Mouse (Mus musculus) spleen, postnatal 36 days (tissue): ENCODE results near the gene Eif4a1.
"Not testable (repeated sequence)": the region's sequence is repeated elsewhere in the genome, so short reads cannot be mapped to it uniquely, and the experiment has no call there.

Experiments
- DNase-seq, 2 experiments: peaks; one replicate each; pipeline ENCODE4 v3.0.0; 2022; ENCODE audit warnings: low spot score in 2 of 2, mixed read lengths in 1 of 2

The Eif4a1 gene

DNA sequence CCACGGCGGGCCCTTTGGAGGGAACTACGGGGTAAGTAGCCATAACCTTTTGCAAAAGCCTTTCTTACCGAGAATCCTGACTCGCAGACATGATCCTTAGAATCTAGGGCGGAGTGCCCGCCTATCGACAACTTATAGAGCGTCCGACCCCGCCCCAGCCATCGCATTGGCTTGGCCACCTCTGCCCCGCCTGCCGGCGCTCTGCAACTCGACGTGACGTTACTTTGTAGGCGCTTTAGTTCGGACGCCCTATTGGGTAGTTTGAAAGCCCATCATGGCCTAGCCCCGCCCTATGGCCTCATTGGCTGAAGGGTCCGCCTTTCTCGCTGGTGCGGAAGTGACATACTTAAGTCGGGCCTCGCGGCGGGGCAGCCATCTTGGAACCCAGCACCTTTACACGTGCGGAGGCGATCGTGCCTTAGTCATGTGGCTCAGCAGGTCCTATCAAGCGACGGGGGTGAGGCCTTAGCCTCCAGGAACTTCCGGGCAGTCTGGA lies at the start of gene Eif4a1:
Gene Eif4a1 (minus strand): TSS at position 213 of the 496 bp plus-strand sequence.
- DNase-seq = peak; percentile 100

GRCm38 (mm10) chr11:69720852-69721251 lies 48.6 kb upstream of the Eif4a1 start:
- no peak for DNase-seq

- DNase-seq = no peak
Measured at GRCm38 (mm10) chr11:69719423-69719822, 47.2 kb upstream of the Eif4a1 start.

DNA sequence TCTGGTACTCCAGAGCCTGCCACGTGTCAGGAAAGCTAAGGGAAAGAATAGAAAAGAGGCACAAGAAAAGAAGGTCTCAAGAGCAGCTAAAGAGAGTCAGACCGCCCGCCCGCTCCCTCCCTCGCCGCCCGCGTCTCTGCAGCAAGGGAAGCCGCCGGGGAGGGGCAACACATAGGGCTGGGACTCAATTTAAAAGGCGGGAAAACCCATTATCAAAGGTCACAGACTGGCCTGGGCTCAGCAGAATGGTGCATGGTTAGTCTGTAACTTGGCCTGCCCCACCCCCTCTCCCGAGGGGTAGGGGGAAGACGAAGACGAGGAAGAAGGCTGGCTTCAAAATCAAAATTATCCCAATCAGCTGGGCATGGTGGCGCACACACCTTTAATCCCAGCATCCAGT lies 46.4 kb upstream of the Eif4a1 start:
- DNase-seq = peak in 1 of 2 experiments; percentile 26

DNA sequence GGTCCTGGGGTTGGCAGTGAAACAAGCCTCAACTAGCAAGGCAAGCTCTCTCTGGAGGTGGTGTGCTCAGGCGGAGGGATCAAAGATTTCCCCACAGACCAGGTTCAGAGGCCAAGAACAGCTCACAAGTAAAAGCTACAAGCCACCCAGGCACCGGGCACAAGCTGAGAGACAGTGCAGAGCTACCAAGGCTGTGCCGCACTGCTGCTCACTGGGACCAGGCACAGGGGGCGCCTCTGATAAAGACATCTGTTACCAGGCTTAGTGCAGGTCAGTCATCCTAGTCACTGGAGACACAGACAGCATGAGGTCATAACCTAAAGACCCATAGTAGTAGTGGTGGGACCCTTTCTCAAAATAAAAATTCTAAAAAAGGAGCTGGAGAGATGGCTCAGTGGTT lies 44.7 kb upstream of the Eif4a1 start:
- DNase-seq = no peak

GRCm38 (mm10) chr11:69715929-69716328 lies 43.7 kb upstream of the Eif4a1 start:
- no peak for DNase-seq

GRCm38 (mm10) chr11:69715482-69715881 lies 43.3 kb upstream of the Eif4a1 start:
- no peak for DNase-seq

DNA sequence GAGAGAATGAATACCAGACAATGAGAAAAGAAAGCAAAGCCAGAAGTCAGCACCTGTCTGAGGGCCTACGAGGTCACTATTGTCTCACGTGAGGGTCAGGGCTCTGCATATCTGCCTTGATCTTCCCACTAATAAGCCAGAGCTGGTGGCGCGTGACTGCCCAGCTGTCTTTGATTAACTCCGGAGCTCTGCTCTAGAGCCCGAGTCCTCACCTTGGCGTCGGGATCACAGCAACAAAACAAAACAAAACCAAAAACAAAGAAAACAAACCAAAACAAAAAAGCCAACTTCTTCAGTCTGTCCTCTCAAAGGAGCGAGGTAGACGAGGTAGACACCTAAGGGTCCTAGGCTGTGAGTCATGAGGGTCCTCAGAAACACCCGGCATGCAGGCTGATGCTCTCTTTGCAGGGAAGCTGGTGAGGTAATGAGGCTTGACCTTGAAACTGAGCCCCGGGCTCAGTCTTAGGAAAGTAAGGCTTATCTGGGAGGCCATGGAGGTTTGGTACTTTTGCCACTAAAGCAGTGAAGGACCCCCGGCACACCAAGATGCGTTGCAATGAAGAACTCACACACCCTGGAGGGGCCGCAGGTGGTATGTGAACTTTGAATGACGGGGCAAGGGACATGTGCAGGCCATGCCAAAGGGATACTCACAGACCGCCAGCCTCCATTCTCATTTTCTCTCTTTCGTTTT lies 42.6 kb upstream of the Eif4a1 start:
- DNase-seq = no peak

DNA sequence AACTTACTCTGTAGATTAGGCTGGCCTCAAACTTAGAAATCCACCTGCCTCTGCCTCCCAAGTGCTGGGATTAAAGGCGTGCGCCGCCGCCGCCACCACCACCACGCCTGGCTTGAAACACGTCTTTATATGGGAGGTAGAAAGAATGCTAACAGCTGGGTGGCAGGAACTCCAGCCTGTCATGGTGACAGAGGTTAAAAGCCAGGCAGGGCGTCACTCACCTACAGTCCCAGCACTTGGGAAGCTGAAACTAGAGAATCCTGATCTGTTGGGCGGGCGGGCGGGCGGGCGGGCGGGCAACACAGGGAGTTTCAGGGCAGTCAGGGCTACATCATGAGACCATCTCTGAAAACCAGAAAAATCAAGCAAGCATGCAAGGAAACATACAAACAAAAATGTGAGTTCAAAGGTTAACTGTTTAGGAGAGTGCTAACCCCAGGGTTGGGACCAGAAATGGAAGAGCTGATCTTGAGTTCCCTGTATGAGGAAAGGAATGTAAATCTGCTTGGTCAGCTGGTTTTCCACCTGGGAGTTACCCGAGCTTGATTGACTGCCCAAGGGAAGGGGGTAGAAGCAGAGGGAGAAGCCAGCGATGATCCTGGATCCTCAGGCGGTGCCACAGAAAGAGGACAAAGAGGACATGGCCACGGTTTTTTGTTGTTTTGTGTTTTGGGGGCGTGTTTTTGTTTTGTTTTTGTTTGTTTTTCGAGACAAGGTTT lies 40.9 kb upstream of the Eif4a1 start:
- no peak for DNase-seq

DNA sequence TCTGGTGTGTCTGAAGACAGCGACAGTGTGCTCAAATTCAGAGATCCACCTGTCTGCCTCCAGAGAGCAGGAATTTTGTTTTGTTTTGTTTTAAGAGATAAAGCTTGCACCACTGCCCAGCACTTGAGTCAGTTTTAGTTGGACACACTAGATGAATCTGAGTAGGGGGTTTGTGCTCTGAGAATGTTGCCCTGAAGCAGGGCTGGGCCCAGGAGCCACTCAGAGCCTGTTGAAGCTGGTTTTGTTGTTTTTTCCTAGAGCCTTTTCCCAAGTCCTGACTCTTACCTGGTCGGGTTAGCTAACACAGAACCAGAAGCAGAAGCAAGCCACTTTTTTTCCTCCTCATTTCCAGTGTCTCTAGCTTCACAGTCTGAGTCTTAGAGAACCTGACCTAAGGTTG lies 38.9 kb upstream of the Eif4a1 start:
- DNase-seq = no peak

GRCm38 (mm10) chr11:69710470-69710869 lies 38.2 kb upstream of the Eif4a1 start:
- DNase-seq = no peak

GRCm38 (mm10) chr11:69709554-69710446 lies 37.6 kb upstream of the Eif4a1 start:
- no peak for DNase-seq

DNA sequence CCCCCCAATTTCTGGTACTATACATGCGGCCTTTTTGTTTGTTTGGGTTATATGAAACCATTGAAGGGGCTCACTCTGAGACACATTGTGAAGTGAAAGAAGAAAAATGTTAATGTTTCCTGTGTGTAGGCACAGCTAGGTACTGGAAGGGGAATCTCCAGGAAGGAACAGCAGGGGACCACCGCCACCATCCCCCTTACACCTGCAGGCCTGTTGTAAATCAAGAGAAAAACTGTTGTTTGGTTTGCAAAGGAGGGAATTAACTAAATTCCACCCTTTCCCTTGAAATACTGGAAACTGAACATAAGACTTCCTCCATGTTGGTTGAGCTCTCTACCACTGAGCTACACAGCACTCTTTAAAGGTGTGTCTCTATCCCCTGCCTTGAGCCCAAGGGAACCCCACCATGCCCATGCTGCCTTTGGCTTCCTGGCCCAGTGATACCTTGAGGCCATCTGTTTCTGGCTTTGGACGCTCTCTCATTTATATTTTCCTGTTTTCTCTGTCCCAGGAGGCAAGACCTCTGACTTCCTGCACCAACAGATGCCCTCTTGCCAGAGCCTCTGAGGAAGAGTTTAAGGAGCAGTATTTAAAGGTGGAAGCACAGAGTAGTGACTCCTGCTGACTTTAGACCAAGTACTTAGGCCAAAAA lies 36.5 kb upstream of the Eif4a1 start:
- DNase-seq = no peak

GRCm38 (mm10) chr11:69707873-69708381 lies 35.7 kb upstream of the Eif4a1 start:
- no peak for DNase-seq

DNA sequence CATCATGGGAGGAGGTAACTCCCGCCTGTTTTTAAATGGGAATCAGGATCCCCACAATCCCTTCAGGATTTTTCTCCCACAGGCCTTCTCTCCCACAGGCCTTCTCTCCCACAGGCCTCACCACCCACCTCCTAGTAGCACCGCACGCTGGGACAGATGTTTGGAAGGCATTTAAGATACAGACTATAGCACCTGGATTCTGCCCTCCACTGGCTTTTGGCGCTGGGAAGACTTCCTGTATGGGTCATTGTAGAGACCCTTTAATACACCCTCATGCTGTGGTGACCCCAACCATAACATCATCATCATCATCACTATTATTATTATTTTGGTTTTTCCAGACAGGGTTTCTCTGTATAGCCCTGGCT lies 35.2 kb upstream of the Eif4a1 start:
- no peak for DNase-seq

- DNase-seq = no peak
Measured at GRCm38 (mm10) chr11:69706775-69707479, 34.7 kb upstream of the Eif4a1 start.

- DNase-seq = no peak
Measured at GRCm38 (mm10) chr11:69704613-69705010, 32.4 kb upstream of the Eif4a1 start.

DNA sequence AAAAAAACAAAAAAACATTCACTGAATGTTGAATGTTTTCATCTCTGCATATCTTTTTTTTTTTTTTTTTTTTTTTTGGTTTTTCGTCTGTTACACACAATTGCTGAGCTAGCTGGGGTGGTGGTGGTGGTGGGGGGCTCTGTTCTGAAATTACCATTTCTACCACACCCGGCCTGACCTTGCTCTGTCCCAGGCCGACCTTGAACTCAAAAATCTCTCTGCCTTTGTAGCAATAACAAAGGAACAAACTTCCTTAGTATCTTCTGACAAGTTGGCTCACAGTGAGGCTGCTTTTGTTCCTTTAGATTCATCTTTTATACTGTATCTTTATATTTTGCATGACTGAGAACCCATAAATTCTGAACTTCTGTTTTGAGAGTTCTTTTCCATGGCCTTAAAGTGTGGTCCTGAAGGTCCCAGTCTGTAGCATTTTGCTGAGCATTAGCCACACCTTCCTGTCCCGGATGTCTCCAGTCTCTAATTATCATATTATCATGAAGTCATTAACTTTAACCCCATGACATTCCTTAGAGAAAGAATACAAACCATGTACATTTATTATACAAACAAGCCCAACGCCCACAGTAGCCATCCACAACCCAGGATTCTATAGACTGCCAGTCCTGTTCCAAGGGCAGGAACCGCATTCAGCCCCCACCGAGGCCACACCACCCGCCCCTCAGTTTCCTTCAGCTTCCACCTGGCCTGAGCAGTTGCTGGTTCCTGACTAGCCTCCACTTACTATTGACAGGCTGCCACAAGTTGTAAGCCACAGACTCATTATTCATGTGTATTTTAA lies 31.8 kb upstream of the Eif4a1 start:
- DNase-seq = no peak

DNA sequence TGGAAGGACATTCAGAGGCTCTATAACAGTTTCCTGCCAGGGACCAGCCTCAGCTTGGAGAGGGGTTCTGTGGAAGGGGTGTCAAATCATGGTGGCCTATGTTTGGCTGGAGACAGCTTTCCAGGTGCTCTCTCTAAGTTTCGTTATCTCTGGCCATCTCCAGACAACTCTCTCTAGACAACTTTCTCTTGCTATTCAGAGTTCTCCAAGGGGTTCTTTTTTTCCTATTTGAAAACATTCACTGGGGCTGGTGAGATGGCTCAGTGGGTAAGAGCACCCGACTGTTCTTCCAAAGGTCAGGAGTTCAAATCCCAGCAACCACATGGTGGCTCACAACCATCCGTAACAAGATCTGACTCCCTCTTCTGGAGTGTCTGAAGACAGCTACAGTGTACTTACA lies 31.2 kb upstream of the Eif4a1 start:
- DNase-seq = not testable (repeated sequence)

DNA sequence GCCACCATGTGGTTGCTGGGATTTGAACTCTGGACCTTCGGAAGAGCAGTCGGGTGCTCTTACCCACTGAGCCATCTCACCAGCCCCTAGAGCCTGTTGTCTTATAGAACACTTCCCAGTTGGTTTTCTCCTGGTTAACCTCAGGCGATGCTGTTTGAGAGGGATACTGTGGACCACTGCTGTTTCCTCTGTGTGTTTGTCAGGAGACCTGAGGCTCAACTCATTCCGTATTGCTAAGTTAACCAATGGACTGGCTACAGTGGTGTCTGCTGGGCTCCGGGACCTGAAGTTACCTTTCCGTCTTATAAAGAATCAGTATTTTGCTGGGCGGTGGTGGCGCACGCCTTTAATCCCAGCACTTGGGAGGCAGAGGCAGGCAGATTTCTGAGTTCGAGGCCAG lies 30.7 kb upstream of the Eif4a1 start:
- DNase-seq = not testable (repeated sequence)
